Mouse (Mus musculus): ENCODE results near the gene Ghr. TPM values are rescaled to one million over a fixed set of nuclear protein-coding genes. Genes with fewer than 3 reads are reported as not detected.

Ghr gene
- polyA plus RNA-seq, 1 experiment from 2014 or later, result 21.0 TPM

GRCm38 (mm10) chr15:3269996-3270645 is 313.2 kb downstream of the Ghr start:
- H3K9ac ChIP-seq (ENCODE audit: low read depth, low read length), result no peak overlapping the region
- no peak overlapping the region for H3K27ac ChIP-seq (ENCODE audit: low read depth, low read length)
- 23% methylated on average over 6 of the region's 6 CpGs for WGBS

GRCm38 (mm10) chr15:3269496-3269895 is 313.8 kb downstream of the Ghr start:
- Histone ChIP-seq H3K27me3 (ENCODE audit: control insufficient read depth, insufficient read depth, low read length) (no peaks in the 10 kb centered on the region), H3K27ac (ENCODE audit: low read depth, low read length) (no peak overlapping the region), H3K36me3 (ENCODE audit: control insufficient read depth, insufficient read depth, low read length) (no peaks in the 10 kb centered on the region), H3K4me2 (replicated peaks; ENCODE audit: low read depth, low read length) (no peak overlapping the region), H3K4me1 (replicated peaks; ENCODE audit: control insufficient read depth, insufficient read depth, low read length) (no peaks in the 10 kb centered on the region), H3K9me3 (ENCODE audit: control insufficient read depth, low read length) (no peaks in the 10 kb centered on the region), H3K9ac (ENCODE audit: low read depth, low read length) (no peak overlapping the region), H3K4me3 (ENCODE audit: low read depth, low read length) (no peak overlapping the region)
- ATAC-seq (ENCODE audit: low FRiP score) (no peak), DNase-seq (ENCODE audit: low spot score) (peak; percentile 8)
- WGBS, result 69% methylated on average over 4 of the region's 4 CpGs

More at GRCm38 (mm10) chr15:3269996-3270645, 313.2 kb downstream of the Ghr start:
- H3K4me3 ChIP-seq (ENCODE audit: low read depth, low read length), result no peak overlapping the region
- H3K4me1 ChIP-seq (replicated peaks; ENCODE audit: control insufficient read depth, insufficient read depth, low read length), result no peaks in the 10 kb centered on the region
- H3K9me3 ChIP-seq (ENCODE audit: control insufficient read depth, low read length), result no peaks in the 10 kb centered on the region
- DNase-seq (ENCODE audit: low spot score) (peak; percentile 49), ATAC-seq (ENCODE audit: low FRiP score) (peak; percentile 53; the same call in 1 of the 2 replicates)
- no peaks in the 10 kb centered on the region for H3K36me3 ChIP-seq (ENCODE audit: control insufficient read depth, insufficient read depth, low read length)
- no peaks in the 10 kb centered on the region for H3K27me3 ChIP-seq (ENCODE audit: control insufficient read depth, insufficient read depth, low read length)
- peak overlapping the region; percentile 31 for H3K4me2 ChIP-seq (replicated peaks; ENCODE audit: low read depth, low read length)

- H3K4me1 ChIP-seq (replicated peaks; ENCODE audit: control insufficient read depth, insufficient read depth, low read length), result no peaks in the 10 kb centered on the region
- 86% methylated on average over 6 of the region's 6 CpGs for WGBS
These were observed 315.0 kb downstream of the Ghr start, which contains the start of gene Selenop for GRCm38 (mm10) chr15:3268247-3268646. Gene Selenop, plus strand, starts transcription at chr15:3268547.

More at GRCm38 (mm10) chr15:3268247-3268646, 315.0 kb downstream of the Ghr start, which contains the start of gene Selenop:
- DNase-seq (ENCODE audit: low spot score), result no peak
- H3K36me3 ChIP-seq (ENCODE audit: control insufficient read depth, insufficient read depth, low read length), result no peaks in the 10 kb centered on the region
- no peak for ATAC-seq (ENCODE audit: low FRiP score)
- H3K9me3 ChIP-seq (ENCODE audit: control insufficient read depth, low read length), result no peaks in the 10 kb centered on the region
- no peak within 1 kb of the TSS for H3K9ac ChIP-seq (ENCODE audit: low read depth, low read length)
- H3K27me3 ChIP-seq (ENCODE audit: control insufficient read depth, insufficient read depth, low read length), result no peaks in the 10 kb centered on the region
- H3K27ac ChIP-seq (ENCODE audit: low read depth, low read length), result no peak within 1 kb of the TSS
- no peak within 1 kb of the TSS for H3K4me3 ChIP-seq (ENCODE audit: low read depth, low read length)
- no peak within 1 kb of the TSS for H3K4me2 ChIP-seq (replicated peaks; ENCODE audit: low read depth, low read length)
